Mouse (Mus musculus) embryonic facial prominence, embryonic 13.5 days (tissue): Measurements from ENCODE around the gene Hist2h2ab. TPM values are rescaled to one million over a fixed set of nuclear protein-coding genes. Genes with fewer than 3 reads are reported as not detected.
A peak's percentile ranks its signal among the peaks of the same experiment; 100 is the strongest.
"Not testable (repeated sequence)": the region's sequence is repeated elsewhere in the genome, so short reads cannot be mapped to it uniquely, and the experiment has no call there.

ENCODE experiments used
- ATAC-seq: fragments of 200-750 bp; cut with Nextera tagmentation; 2 replicates; pipeline ENCODE4 v1.8.0; 2017; ENCODE audit warnings: low read depth; ENCODE audit not compliant: insufficient number of reproducible peaks, insufficient read depth, low FRiP score, low TSS enrichment
- H3K27ac ChIP-seq: fragments of 300-500 bp; sonication (generic); 2 replicates; pipeline ENCODE4 v1.5.1; 2015; ENCODE audit warnings: moderate library complexity, mild to moderate bottlenecking, inconsistent platforms
- H3K27me3 ChIP-seq: fragments of 300-500 bp; sonication (generic); 2 replicates; pipeline ENCODE4 v1.6.1; 2015; ENCODE audit warnings: mild to moderate bottlenecking, inconsistent platforms
- H3K36me3 ChIP-seq: fragments of 300-500 bp; sonication (generic); 2 replicates; pipeline ENCODE4 v1.6.1; 2015; ENCODE audit warnings: mild to moderate bottlenecking, inconsistent platforms
- H3K4me1 ChIP-seq: fragments of 300-500 bp; sonication (generic); 2 replicates; pipeline ENCODE4 v1.6.1; 2015; ENCODE audit warnings: inconsistent platforms
- H3K4me2 ChIP-seq: fragments of 300-500 bp; sonication (generic); 2 replicates; pipeline ENCODE4 v1.6.1; 2015; ENCODE audit warnings: moderate library complexity, mild to moderate bottlenecking, inconsistent platforms
- H3K4me3 ChIP-seq: fragments of 300-500 bp; sonication (generic); 2 replicates; pipeline ENCODE4 v1.5.1; 2015; ENCODE audit warnings: mild to moderate bottlenecking, inconsistent platforms
- H3K9ac ChIP-seq: fragments of 300-500 bp; sonication (generic); 2 replicates; pipeline ENCODE4 v1.6.1; 2015; ENCODE audit warnings: mild to moderate bottlenecking, inconsistent platforms
- H3K9me3 ChIP-seq: fragments of 300-500 bp; sonication (generic); 2 replicates; pipeline ENCODE4 v1.6.1; 2016; ENCODE audit warnings: inconsistent platforms
- WGBS: fragments of 180-500 bp; shearing (Covaris S2); methylation state at CpG from one replicate; pipeline ENCODE4 v1.1.7; 2015; ENCODE audit warnings: mixed read lengths; 5-methylcytosine and 5-hydroxymethylcytosine counted together
- polyA plus RNA-seq: library from polyadenylated mRNA; unstranded; fragments of >200 nt; fragmentation: Nextera tagmentation; extraction: Ambion mirVana; gene quantifications from 2 replicates; pipeline ENCODE4 v1.2.1, GENCODE M21; 2015

The Hist2h2ab gene
- polyA plus RNA-seq, result 1.7 TPM in 1 of 2 replicates, not detected in the other

GRCm38 (mm10) chr3:96219661-96220130 lies at the start of gene Hist2h2ab, which contains the start of gene Bola1:
Hist2h2ab (plus strand) TSS chr3:96219865.
Bola1 (minus strand) TSS chr3:96219709.
- H3K27ac ChIP-seq, result peak within 1 kb of the TSS; percentile 99
- no peaks in the 10 kb centered on the region for H3K36me3 ChIP-seq
- peak within 1 kb of the TSS; percentile 62 for H3K4me3 ChIP-seq
- H3K4me1 ChIP-seq, result peaks cover 31% of the 10 kb centered on the region
- H3K27me3 ChIP-seq, result no peaks in the 10 kb centered on the region
- ATAC-seq, result peak; percentile 85
- H3K4me2 ChIP-seq, result peak within 1 kb of the TSS; percentile 86
- peak within 1 kb of the TSS; percentile 91 for H3K9ac ChIP-seq
- under 1% methylated on average over 37 of the region's 37 CpGs for WGBS
- no peaks in the 10 kb centered on the region for H3K9me3 ChIP-seq

- Histone ChIP-seq H3K4me2 (0 out of 2 replicates have a peak overlapping the region, but pooled peaks have one; percentile 9), H3K36me3 (peaks cover 49% of the 10 kb centered on the region), H3K4me1 (peaks cover 42% of the 10 kb centered on the region), H3K4me3 (no peak overlapping the region), H3K9ac (no peak overlapping the region), H3K9me3 (no peaks in the 10 kb centered on the region), H3K27me3 (no peaks in the 10 kb centered on the region), H3K27ac (0 out of 2 replicates have a peak overlapping the region, but pooled peaks have one; percentile 99)
- ATAC-seq, result no peak
- 90% methylated on average over 4 of the region's 4 CpGs for WGBS
Measured at GRCm38 (mm10) chr3:96170276-96170675, 49.4 kb upstream of the Hist2h2ab start.

DNA sequence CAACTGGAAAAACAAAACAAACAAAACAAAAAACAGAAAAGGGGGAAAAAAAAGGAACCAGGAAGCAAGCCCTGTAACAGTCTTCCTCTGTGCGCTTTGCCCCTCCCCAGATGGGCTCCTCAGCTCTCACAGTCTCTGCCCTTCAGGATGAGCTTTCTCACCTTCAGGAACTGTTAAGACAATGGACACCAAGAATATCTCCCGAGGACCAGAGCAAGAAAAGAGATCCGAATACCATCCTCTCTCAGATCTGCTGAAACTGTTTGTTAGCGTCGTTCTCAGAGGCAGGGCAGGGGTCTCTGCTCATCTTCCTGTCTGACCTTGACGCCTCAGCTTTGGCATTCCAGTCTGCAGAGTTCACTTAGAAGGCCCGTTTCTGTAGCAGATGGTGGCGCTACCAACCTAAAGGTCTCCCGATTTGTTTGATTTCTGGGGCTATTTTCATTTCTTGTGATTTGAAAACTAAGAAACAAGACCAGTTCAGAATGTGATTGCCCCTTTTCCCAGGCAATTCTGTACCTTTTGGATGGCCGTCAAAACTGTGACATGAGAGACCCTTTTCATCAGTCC lies 48.6 kb upstream of the Hist2h2ab start:
- Histone ChIP-seq H3K4me2 (peak overlapping the region; percentile 93), H3K9ac (peak overlapping the region; percentile 88), H3K4me3 (peak overlapping the region; percentile 93), H3K27ac (peak overlapping the region; percentile 99), H3K27me3 (no peaks in the 10 kb centered on the region), H3K36me3 (peaks cover 51% of the 10 kb centered on the region), H3K4me1 (peaks cover 42% of the 10 kb centered on the region), H3K9me3 (no peaks in the 10 kb centered on the region)
- no peak for ATAC-seq
- WGBS, result 65% methylated on average over 10 of the region's 10 CpGs

GRCm38 (mm10) chr3:96171583-96172196 lies 48.0 kb upstream of the Hist2h2ab start:
- Histone ChIP-seq H3K27ac (peak overlapping the region; percentile 99), H3K4me2 (peak overlapping the region; percentile 93), H3K27me3 (no peaks in the 10 kb centered on the region), H3K9me3 (no peaks in the 10 kb centered on the region), H3K4me1 (peaks cover 42% of the 10 kb centered on the region), H3K4me3 (peak overlapping the region; percentile 93), H3K9ac (peak overlapping the region; percentile 88), H3K36me3 (peaks cover 55% of the 10 kb centered on the region)
- peak; percentile 8; the same call in 1 of the 2 replicates for ATAC-seq
- 20% methylated on average over 18 of the region's 18 CpGs for WGBS

DNA sequence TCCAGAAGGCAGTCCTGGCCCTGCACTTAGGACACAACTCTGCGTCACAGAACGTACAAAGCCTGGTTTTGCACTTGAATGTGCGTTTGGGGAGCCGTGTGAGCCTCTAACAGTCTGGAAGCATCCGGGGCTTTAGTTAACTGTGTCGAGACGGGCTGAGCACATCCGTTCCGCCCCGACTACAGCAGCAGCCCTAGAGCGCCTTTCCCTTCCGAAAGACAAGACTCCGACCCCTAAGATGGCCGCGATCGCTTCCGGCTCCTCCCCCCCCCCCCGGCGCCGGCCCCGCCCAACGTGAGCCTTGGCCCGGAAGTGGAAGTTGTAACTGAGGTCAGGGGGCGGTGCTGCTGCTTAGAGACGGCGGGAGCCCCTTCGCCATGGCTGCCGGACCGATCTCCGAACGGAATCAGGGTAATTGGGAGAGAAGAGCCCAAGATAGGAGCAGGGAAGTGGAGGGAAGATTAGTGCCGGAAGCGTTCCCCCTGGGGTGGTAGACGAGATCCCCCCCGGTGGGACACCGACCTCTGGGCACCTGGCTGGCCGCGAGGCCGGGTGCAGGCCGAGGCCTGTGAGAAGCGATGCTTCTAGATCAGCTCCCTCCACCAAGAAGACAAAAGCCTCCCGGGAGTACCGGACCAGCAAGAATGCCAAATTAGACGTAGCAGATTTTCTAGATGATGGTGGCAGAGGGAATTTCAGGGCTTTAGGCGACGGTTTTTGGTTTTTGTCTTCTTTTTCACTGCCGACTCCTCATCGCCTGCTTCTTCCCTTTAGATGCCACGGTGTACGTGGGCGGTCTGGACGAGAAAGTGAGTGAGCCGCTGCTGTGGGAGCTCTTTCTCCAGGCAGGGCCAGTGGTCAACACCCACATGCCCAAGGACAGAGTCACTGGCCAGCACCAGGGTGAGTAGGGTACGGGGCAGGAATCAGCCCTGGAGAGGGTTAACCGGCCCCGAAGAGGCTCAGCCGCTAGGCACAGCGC lies 47.2 kb upstream of the Hist2h2ab start, which contains the start of gene Sf3b4:
Gene Sf3b4, plus strand, starts transcription at position 136 of the 982 bp plus-strand sequence.
- under 1% methylated on average over 53 of the region's 58 CpGs for WGBS
- Histone ChIP-seq H3K4me2 (peak within 1 kb of the TSS; percentile 93), H3K4me1 (peaks cover 42% of the 10 kb centered on the region), H3K27me3 (no peaks in the 10 kb centered on the region), H3K4me3 (peak within 1 kb of the TSS; percentile 93), H3K27ac (peak within 1 kb of the TSS; percentile 99), H3K9ac (peak within 1 kb of the TSS; percentile 88), H3K36me3 (peaks cover 61% of the 10 kb centered on the region), H3K9me3 (no peaks in the 10 kb centered on the region)
- peak; percentile 89 for ATAC-seq

DNA sequence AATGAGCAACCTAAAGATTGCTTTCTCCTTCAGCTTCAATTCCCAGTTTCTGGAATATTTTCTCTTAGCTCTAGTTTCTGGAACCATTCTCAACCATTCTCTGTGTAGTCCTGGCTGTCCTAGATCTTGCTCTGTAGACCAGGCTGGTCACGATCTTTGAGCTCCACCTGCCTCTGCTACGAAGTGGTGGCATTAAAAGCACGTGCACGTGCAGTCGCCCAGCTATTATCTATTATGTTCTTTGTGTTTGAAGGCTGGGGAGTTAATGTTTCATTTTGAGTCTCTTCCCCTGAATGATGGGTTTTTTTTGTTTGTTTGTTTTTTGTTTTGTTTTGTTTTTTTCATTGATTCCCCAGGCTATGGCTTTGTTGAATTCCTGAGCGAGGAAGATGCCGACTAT lies 46.5 kb upstream of the Hist2h2ab start:
- H3K4me3 ChIP-seq, result peak overlapping the region; percentile 93
- no peaks in the 10 kb centered on the region for H3K9me3 ChIP-seq
- H3K36me3 ChIP-seq, result peaks cover 61% of the 10 kb centered on the region
- H3K27me3 ChIP-seq, result no peaks in the 10 kb centered on the region
- 28% methylated on average over 7 of the region's 7 CpGs for WGBS
- peaks cover 42% of the 10 kb centered on the region for H3K4me1 ChIP-seq
- no peak for ATAC-seq
- H3K4me2 ChIP-seq, result peak overlapping the region; percentile 93
- H3K9ac ChIP-seq, result peak overlapping the region; percentile 88
- H3K27ac ChIP-seq, result 0 out of 2 replicates have a peak overlapping the region, but pooled peaks have one; percentile 99

GRCm38 (mm10) chr3:96174042-96174441 lies 45.6 kb upstream of the Hist2h2ab start:
- Histone ChIP-seq H3K4me1 (peaks cover 37% of the 10 kb centered on the region), H3K4me2 (peak overlapping the region; percentile 93), H3K36me3 (peaks cover 62% of the 10 kb centered on the region), H3K9ac (peak overlapping the region; percentile 36; the same call in 1 of the 2 replicates)
- ATAC-seq, H3K27ac ChIP-seq, H3K27me3 ChIP-seq, H3K9me3 ChIP-seq, H3K4me3 ChIP-seq: not testable (repeated sequence)
- 68% methylated on average over 4 of the region's 4 CpGs for WGBS

- Histone ChIP-seq H3K27me3 (no peaks in the 10 kb centered on the region), H3K9me3 (no peaks in the 10 kb centered on the region), H3K9ac (no peak overlapping the region), H3K36me3 (peaks cover 52% of the 10 kb centered on the region), H3K4me2 (no peak overlapping the region), H3K4me3 (no peak overlapping the region), H3K4me1 (peaks cover 35% of the 10 kb centered on the region), H3K27ac (no peak overlapping the region)
- 92% methylated on average over 6 of the region's 6 CpGs for WGBS
- no peak for ATAC-seq
Measured at GRCm38 (mm10) chr3:96175251-96175650, 44.4 kb upstream of the Hist2h2ab start.

- H3K4me2 ChIP-seq, result no peak overlapping the region
- H3K27ac ChIP-seq, result no peak overlapping the region
- 95% methylated on average over 4 of the region's 4 CpGs for WGBS
- peaks cover 49% of the 10 kb centered on the region for H3K36me3 ChIP-seq
- no peak overlapping the region for H3K9ac ChIP-seq
- H3K4me3 ChIP-seq, result no peak overlapping the region
- H3K9me3 ChIP-seq, result no peaks in the 10 kb centered on the region
- ATAC-seq, result no peak
- H3K4me1 ChIP-seq, result peaks cover 42% of the 10 kb centered on the region
- H3K27me3 ChIP-seq, result no peaks in the 10 kb centered on the region
Measured at GRCm38 (mm10) chr3:96178427-96178826, 41.2 kb upstream of the Hist2h2ab start.

GRCm38 (mm10) chr3:96178902-96179301 lies 40.8 kb upstream of the Hist2h2ab start:
- H3K27me3 ChIP-seq, result no peaks in the 10 kb centered on the region
- H3K9me3 ChIP-seq, result no peaks in the 10 kb centered on the region
- ATAC-seq, result no peak
- H3K4me3 ChIP-seq, result no peak overlapping the region
- no peak overlapping the region for H3K4me2 ChIP-seq
- no peak overlapping the region for H3K27ac ChIP-seq
- peaks cover 47% of the 10 kb centered on the region for H3K36me3 ChIP-seq
- WGBS, result 82% methylated on average over 2 of the region's 2 CpGs
- no peak overlapping the region for H3K9ac ChIP-seq
- peaks cover 39% of the 10 kb centered on the region for H3K4me1 ChIP-seq

GRCm38 (mm10) chr3:96179531-96179930 lies 40.1 kb upstream of the Hist2h2ab start:
- 64% methylated on average over 4 of the region's 4 CpGs for WGBS
- H3K4me2 ChIP-seq, result no peak overlapping the region

More at GRCm38 (mm10) chr3:96179531-96179930, 40.1 kb upstream of the Hist2h2ab start:
- Histone ChIP-seq H3K27ac (no peak overlapping the region), H3K36me3 (peaks cover 41% of the 10 kb centered on the region), H3K4me3 (no peak overlapping the region), H3K9me3 (no peaks in the 10 kb centered on the region), H3K27me3 (no peaks in the 10 kb centered on the region), H3K4me1 (peaks cover 33% of the 10 kb centered on the region), H3K9ac (no peak overlapping the region)
- ATAC-seq, result no peak
